Mouse (Mus musculus): Measurements from ENCODE around the gene Ctnnd1. TPM values are rescaled to one million over a fixed set of nuclear protein-coding genes. Genes with fewer than 3 reads are reported as not detected.
A peak's percentile ranks its signal among the peaks of the same experiment; 100 is the strongest.
"Not testable (repeated sequence)": the region's sequence is repeated elsewhere in the genome, so short reads cannot be mapped to it uniquely, and the experiment has no call there.

Ctnnd1 gene
- total RNA-seq (2022), result 10 to 100 TPM; 57.2 to 69.1 (median 60.0) TPM

- peak; percentile 72 to 90 for DNase-seq (ENCODE audit: low spot score in 2 of 2)
Observed at GRCm38 (mm10) chr2:84650464-84651195, at the start of gene Ctnnd1. Gene Ctnnd1, minus strand, starts transcription at chr2:84650765.

GRCm38 (mm10) chr2:84695007-84695695, 44.6 kb upstream of the Ctnnd1 start:
- no peak for DNase-seq (ENCODE audit: low spot score in 2 of 2)

DNA sequence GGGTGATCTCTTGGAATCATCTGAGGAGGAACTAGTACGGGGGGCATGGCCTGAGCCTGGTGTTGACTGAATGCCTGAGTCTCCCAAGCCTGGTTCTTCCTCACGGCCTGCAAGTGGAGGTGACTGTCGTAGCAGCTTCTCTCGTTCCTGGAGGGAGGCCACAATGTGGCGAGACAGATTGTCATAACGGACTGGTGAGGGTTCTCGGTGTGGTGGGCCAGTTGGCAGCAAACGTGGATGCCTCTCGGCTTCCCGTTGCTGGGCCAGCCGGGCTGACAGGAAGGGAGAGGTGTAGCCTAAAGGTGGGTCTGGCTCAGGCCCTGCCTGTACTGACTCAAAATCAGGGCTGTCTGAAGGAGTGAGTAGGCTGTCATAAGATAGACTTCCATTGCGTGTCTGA, 39.5 kb upstream of the Ctnnd1 start:
- no peak for DNase-seq (ENCODE audit: low spot score in 2 of 2)

GRCm38 (mm10) chr2:84688080-84688844, 37.7 kb upstream of the Ctnnd1 start:
- DNase-seq (ENCODE audit: low spot score in 2 of 2), result no peak

GRCm38 (mm10) chr2:84682605-84683183, 32.1 kb upstream of the Ctnnd1 start:
- DNase-seq (ENCODE audit: low spot score in 2 of 2), result no peak

- DNase-seq (ENCODE audit: low spot score in 2 of 2), result no peak
Observed at GRCm38 (mm10) chr2:84679016-84679415, 28.5 kb upstream of the Ctnnd1 start, which contains the start of gene Tmx2. Gene Tmx2, minus strand, starts transcription at chr2:84679140.

DNA sequence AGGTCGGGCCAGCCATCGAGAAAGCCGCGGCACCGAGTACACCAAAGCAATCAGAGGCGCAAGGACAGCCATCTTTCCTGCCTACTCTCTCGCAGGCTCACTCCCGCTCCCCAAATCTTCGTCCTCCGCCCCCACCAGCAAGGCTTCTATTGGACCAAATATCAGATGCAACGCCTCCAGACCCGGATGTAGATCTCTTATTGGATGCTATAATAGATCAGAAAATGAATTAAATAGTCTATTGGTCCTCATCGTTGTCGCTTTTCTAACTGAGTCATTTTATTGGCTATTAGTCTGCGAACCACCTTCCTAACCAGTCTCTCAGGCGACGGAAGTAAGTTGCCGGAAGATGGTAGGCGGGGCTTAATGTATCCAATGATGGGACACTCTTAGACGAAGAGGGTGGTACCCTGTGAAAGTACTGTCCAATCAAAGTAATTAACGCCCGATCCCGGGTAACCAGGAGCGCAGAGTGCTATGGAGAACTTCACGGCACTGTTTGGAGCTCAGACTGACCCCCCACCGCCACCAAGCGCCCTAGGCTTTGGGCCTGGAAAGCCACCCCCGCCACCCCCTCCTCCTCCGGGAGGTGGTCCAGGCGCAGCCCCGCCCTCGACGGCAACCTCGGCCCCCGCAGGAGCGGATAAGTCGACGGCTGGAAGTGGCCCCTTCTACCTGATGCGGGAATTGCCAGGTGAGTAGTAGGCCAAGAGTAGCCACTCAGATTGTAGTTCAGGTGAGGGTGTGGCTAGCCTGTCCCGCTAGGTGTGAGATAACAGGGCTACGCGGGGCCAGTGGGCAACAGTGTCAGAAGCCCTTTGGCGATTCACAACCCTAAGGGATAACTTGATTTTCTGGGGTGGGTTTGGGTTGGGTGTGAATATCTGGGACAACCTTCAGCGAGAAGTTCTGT, 27.7 kb upstream of the Ctnnd1 start, which contains the start of the genes Gm28635 and Med19:
Gene Gm28635, minus strand, starts transcription at position 74 of the 913 bp plus-strand sequence.
Gene Med19, plus strand, starts transcription at position 435 of the 913 bp plus-strand sequence.
- DNase-seq (ENCODE audit: low spot score in 2 of 2), result peak; percentile 76 to 98

DNA sequence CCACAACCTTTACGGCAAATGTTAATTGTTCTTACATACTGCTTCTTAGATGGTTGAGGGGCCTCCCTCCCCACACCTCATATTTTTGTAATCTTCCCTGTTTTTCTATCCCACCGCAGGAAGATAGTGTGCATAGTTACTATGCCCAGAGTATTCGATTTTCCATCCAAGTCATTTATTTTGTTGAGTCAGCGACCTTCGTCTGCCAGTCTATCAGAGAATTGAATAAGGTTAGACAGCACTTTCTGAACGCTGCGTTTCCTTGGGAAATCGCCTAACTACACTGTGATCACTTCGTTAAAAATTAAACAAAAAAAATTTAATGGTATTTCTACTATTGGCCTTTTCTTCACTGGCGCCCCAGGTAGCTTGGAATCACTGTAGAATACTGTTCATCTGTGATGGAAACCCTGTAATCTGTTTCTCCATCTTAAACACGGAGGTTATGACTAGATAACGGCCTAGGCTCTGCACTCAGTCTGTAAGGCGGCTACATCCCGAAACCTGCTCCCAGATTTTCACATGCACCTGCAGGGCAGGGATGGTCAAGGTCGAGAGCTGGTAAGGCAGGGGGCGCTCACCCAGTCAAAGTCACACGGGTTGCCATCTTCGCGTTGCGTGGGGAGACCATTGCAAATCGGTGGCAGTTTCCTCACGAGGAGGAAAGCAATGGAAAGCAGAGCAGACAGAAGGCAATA, 26.9 kb upstream of the Ctnnd1 start:
- no peak for DNase-seq (ENCODE audit: low spot score in 2 of 2)

DNA sequence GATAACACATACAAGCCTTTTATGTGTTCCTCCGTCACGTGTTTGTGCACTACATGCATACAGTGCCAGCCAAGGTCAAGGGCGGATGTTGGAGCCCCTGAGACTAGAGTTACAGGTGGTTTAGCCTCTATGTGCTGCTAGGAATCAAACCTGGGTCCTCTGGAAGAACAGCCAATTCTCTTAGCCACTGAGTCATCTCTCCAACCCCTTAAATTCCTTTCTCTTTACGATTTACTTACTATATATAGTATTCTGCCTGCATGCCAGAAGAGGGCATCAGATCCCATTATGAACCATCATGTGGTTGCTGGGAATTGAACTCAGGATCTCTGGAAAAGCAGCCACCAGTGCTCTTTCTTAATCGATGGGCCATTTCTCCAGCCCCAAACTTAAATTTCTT, 21.0 kb upstream of the Ctnnd1 start:
- DNase-seq (ENCODE audit: low spot score in 2 of 2), result not testable (repeated sequence)

DNA sequence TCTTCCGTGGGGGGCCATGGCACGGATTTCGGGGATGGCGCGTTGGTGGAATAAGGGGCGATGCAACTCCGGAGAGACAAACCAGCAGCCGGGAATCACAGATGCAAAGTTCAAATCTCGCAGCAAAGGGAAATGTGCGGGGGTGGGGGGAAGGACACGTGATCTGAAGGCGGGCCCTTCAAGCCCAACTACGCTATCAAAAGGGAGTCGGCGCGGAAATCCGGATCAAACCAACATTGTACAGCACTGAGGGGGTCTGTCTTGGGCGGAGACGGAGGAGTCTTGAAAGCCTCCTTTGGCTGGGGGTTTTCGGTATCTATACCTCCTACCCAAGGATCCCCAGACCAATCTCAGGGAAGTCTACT, 20.0 kb upstream of the Ctnnd1 start, which contains the start of gene Selenoh:
Gene Selenoh, minus strand, starts transcription at position 202 of the 365 bp plus-strand sequence.
- peak; percentile 69 to 83 for DNase-seq (ENCODE audit: low spot score in 2 of 2)

DNA sequence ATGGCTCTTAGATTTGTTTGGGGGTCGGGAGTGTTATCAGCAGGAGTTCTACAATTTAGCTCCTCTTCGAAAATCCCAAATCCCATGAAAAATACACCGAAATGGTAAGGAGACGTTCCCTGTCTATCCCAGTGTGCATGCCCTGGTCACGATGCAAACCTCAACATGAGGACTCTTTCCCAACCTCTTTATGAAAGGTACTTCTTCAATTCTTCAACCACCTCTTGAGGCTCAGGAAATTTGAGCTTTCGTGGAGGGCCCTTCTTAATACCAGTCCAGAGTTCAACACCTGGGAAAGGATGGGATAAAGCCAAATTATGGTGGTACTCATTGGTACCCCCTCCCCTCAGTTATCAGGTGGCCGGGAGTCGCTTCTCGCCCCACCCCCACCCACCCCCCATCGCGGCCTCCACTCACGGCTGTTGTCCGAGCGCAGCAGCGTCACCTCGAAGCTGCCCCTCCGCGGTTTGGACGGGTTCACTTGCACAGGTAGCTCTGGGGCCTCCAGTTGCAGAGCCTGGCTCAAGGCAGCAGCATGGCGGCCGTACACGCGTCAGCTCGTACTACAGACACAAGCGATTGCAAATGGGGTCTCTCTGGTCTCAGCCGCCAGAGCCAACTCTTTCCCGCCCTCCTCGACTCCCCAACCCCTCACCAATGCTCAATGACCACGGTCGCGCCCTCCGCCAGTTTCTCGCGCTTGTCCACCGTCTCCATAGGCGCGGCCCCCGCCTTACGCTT, 19.4 kb upstream of the Ctnnd1 start:
- DNase-seq (ENCODE audit: low spot score in 2 of 2), result no peak

- DNase-seq (ENCODE audit: low spot score in 2 of 2), result no peak
Observed at GRCm38 (mm10) chr2:84666081-84666480, 15.5 kb upstream of the Ctnnd1 start.

DNA sequence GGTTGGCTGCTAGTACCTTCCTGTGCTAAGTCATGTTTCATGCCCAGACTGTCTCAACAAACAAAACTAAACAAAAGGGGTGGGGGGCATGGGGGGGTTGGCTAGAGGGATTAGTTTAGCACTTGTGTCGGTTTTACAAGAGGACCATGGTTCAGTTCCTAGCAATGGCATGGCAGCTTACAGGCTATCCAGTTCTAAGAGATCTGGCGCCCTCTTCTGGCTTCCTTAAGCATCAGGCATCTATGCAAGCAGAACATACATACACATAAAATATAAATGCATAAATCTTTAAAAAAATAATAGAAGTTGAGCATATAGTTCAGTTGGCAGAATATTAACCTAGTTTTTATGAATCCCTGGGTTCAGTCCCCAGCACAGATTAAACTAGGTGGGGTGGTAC, 12.3 kb upstream of the Ctnnd1 start:
- no peak for DNase-seq (ENCODE audit: low spot score in 2 of 2)

DNA sequence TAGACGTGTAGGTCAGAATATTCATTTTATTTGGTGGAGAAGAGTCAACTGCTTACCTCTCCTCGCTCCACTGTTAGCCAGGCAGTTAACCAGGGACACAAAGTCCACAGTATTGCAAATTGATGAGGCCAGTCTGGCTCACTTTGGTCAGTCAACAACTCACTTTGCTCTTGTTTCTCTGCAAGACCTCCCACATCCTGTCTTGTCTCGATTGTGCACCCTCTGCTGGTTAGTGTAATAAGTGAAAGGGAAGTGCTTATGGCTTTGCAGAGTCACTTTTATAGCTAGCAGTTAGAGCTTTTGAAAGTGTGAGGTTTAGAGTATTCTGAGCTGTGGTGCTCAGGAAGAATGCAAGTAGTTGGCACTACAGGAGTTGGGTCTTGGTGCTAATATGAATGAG, 9.7 kb upstream of the Ctnnd1 start:
- DNase-seq (ENCODE audit: low spot score in 2 of 2), result no peak

DNA sequence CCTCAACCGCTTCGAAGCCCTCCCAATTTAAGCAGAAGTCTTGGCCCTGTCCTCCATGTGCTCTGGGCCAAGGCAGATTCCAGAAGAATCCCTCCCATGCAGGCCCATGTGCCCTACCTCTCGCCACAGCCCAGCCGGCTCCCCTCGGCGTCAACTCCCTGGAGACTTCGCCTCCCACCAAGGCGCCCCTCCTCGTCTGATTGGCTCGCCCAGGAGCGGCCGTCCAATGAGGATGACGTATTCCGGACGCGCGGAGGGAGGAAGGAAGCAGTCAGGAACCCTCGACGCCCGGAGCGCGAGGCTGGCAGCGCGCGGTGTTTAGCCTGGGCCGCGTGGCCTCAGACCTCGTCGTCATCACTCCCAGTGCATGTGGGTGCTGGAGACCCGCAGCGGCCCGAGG, 8.2 kb upstream of the Ctnnd1 start, which contains the start of gene Btbd18:
Gene Btbd18, plus strand, starts transcription at position 274 of the 400 bp plus-strand sequence.
- DNase-seq (ENCODE audit: low spot score in 2 of 2), result no peak

GRCm38 (mm10) chr2:84655864-84656263, 5.3 kb upstream of the Ctnnd1 start:
- DNase-seq (ENCODE audit: low spot score in 2 of 2), result no peak

DNA sequence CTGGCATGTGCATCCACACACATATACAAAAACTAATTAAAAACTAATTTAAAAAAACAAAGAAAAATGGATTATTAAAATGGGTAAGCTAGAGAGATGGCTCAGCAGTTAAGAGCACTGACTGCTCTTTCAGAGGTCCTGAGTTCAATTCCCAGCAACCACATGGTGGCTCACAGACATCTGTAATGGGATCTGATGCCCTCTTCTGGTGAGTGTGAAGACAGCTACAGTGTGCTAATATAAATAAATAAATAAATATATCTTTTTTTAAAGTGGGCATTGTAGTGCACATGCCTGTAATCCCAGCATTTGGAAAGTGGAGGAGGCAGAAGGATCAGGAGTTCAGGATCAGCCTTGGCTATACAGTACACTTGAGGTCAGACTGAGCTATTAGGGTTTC, 2.8 kb upstream of the Ctnnd1 start:
- no peak for DNase-seq (ENCODE audit: low spot score in 2 of 2)

GRCm38 (mm10) chr2:84649674-84650073, 891 bp downstream of the Ctnnd1 start:
- DNase-seq (ENCODE audit: low spot score in 2 of 2), result no peak

DNA sequence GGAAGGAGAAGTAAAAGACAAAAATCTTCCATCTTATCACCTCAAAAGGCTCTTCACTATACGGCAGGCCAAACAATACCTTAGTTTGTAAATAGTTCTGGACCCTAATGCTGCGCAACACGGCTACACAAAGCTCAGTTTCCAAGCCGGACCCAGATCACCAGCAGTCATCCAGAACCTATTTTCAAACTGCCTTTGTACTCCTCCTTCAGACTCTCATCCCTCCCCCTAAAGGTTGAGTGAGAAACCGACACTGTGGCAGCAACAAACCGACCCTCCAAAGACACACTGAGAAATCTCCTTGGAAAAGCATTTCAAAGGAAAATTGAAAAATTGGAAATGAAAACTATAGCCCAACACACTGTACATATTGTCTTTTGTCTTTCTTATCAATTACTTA, 2.2 kb downstream of the Ctnnd1 start:
- DNase-seq (ENCODE audit: low spot score in 2 of 2), result no peak

Data from left cerebral cortex, adult 8-10 months (tissue).